Mouse (Mus musculus): ENCODE measurements around the gene Olfr1457.

Gene Olfr1457

GRCm38 (mm10) chr19:13097791-13098190, at the start of gene Olfr1457:
Olfr1457 (minus strand) TSS chr19:13097891.
- DNase-seq (ENCODE audit: low spot score in 2 of 2) = no peak

GRCm38 (mm10) chr19:13106675-13107074, 9.0 kb upstream of the Olfr1457 start, which contains the start of gene Olfr1458:
Olfr1458 (minus strand) TSS chr19:13106775.
- no peak for DNase-seq (ENCODE audit: low spot score in 2 of 2)

- no peak for DNase-seq (ENCODE audit: low spot score in 2 of 2)
Measured at GRCm38 (mm10) chr19:13093908-13094307, 3.8 kb downstream of the Olfr1457 start.

GRCm38 (mm10) chr19:13060310-13060709, 37.4 kb downstream of the Olfr1457 start, which contains the start of gene Olfr1454:
Olfr1454 (plus strand) TSS chr19:13060610.
- DNase-seq (ENCODE audit: low spot score in 2 of 2) = no peak
